Mouse (Mus musculus) lung, embryonic 14.5 days (tissue): ENCODE data around the gene Gm128. TPM values are rescaled to one million over a fixed set of nuclear protein-coding genes. Genes with fewer than 3 reads are reported as not detected.

ENCODE experiments used
- ATAC-seq: fragments of 200-750 bp; cut with Nextera tagmentation; 2 replicates; pipeline ENCODE4 v1.8.0; 2017; ENCODE audit warnings: mild to moderate bottlenecking, moderate TSS enrichment, moderate library complexity; ENCODE audit not compliant: insufficient read depth
- DNase-seq: peaks from one replicate; pipeline ENCODE4 v3.0.0-alpha.2; 2015
- H3K27ac ChIP-seq: fragments of 300-500 bp; sonication (generic); 2 replicates; pipeline ENCODE4 v1.5.1; 2014; ENCODE audit warnings: low read depth, mild to moderate bottlenecking, moderate library complexity
- H3K27me3 ChIP-seq: fragments of 300-500 bp; sonication (generic); 2 replicates; pipeline ENCODE4 v1.6.1; 2014; ENCODE audit warnings: low read length, control low read depth; ENCODE audit not compliant: insufficient read depth
- H3K36me3 ChIP-seq: fragments of 300-500 bp; sonication (generic); 2 replicates; pipeline ENCODE4 v1.6.1; 2014; ENCODE audit warnings: control low read depth; ENCODE audit not compliant: insufficient read depth
- H3K4me1 ChIP-seq: fragments of 300-500 bp; sonication (generic); 2 replicates; pipeline ENCODE4 v1.6.1; 2014; ENCODE audit warnings: antibody characterized with exemption, control low read depth; ENCODE audit not compliant: insufficient read depth
- H3K4me2 ChIP-seq: fragments of 300-500 bp; sonication (generic); 2 replicates; pipeline ENCODE4 v1.6.1; 2014; ENCODE audit warnings: mild to moderate bottlenecking
- H3K4me3 ChIP-seq: fragments of 300-500 bp; sonication (generic); 2 replicates; pipeline ENCODE4 v1.5.1; 2014; ENCODE audit warnings: low read depth, low read length
- H3K9ac ChIP-seq: fragments of 300-500 bp; sonication (generic); 2 replicates; pipeline ENCODE4 v1.6.1; 2014
- H3K9me3 ChIP-seq: fragments of 300-500 bp; sonication (generic); 2 replicates; pipeline ENCODE4 v1.6.1; 2016; ENCODE audit warnings: low read depth, low read length, control low read depth
- CTCF ChIP-seq: IDR thresholded peaks from 2 replicates; pipeline ENCODE4 v1.5.1; 2016; ENCODE audit warnings: antibody characterized with exemption, low read depth
- WGBS: fragments of 180-500 bp; shearing (Covaris S2); extraction: QIAGEN DNeasy Blood & Tissue Kit; methylation state at CpG from one replicate; pipeline ENCODE4 v1.1.7; 2014; 5-methylcytosine and 5-hydroxymethylcytosine counted together
- polyA plus RNA-seq: library from polyadenylated mRNA; unstranded; fragments of >200 nt; fragmentation: Nextera tagmentation; extraction: Ambion mirVana; gene quantifications from 2 replicates; pipeline ENCODE4 v1.2.1, GENCODE M21; 2014

Gm128 gene
- polyA plus RNA-seq, 1 experiment from 2014 or later: 0.67 TPM

GRCm38 (mm10) chr3:95199101-95199500 is 42.3 kb downstream of the Gm128 start:
- H3K4me2 ChIP-seq: no peak overlapping the region
- peaks cover 93% of the 10 kb centered on the region for H3K36me3 ChIP-seq
- ATAC-seq (no peak), DNase-seq (no peak)
- no peaks in the 10 kb centered on the region for H3K9me3 ChIP-seq
- TF ChIP-seq CTCF: no peak
- H3K27me3 ChIP-seq: no peaks in the 10 kb centered on the region
- no peaks in the 10 kb centered on the region for H3K4me1 ChIP-seq
- WGBS: 69% methylated on average over 1 of the region's 1 CpGs
- no peak overlapping the region for H3K9ac ChIP-seq
- H3K4me3 ChIP-seq: no peak overlapping the region
- no peak overlapping the region for H3K27ac ChIP-seq

- H3K27me3 ChIP-seq: no peaks in the 10 kb centered on the region
- TF ChIP-seq CTCF: no peak
- DNase-seq (no peak), ATAC-seq (no peak)
- H3K9me3 ChIP-seq: no peaks in the 10 kb centered on the region
- no peaks in the 10 kb centered on the region for H3K4me1 ChIP-seq
- H3K36me3 ChIP-seq: peaks cover 78% of the 10 kb centered on the region
- H3K9ac ChIP-seq: no peak overlapping the region
- no peak overlapping the region for H3K27ac ChIP-seq
- no peak overlapping the region for H3K4me3 ChIP-seq
- 84% methylated on average over 2 of the region's 2 CpGs for whole genome bisulfite sequencing
- H3K4me2 ChIP-seq: no peak overlapping the region
Measured at GRCm38 (mm10) chr3:95195772-95196171, 45.6 kb downstream of the Gm128 start.

- Histone ChIP-seq H3K9ac (no peak overlapping the region), H3K9me3 (no peaks in the 10 kb centered on the region), H3K4me2 (no peak overlapping the region), H3K27me3 (no peaks in the 10 kb centered on the region), H3K27ac (no peak overlapping the region), H3K36me3 (peaks cover 79% of the 10 kb centered on the region), H3K4me3 (no peak overlapping the region), H3K4me1 (no peaks in the 10 kb centered on the region)
- no peak for TF ChIP-seq CTCF
- DNase-seq (no peak), ATAC-seq (no peak)
- 84% methylated on average over 6 of the region's 6 CpGs for WGBS
Measured at GRCm38 (mm10) chr3:95194721-95195135, 46.7 kb downstream of the Gm128 start.

Other genes with a start within 250 kb of the Gm128 start
- 28.1 and 31.7 TPM in 2 replicates for gene Zfp687, start 226.2 kb downstream of the Gm128 start, polyA plus RNA-seq
- gene Psmd4, start 199.0 kb downstream of the Gm128 start, polyA plus RNA-seq: 236 and 250 TPM in 2 replicates
- gene Pip5k1a, start 134.7 kb downstream of the Gm128 start, polyA plus RNA-seq: 12.2 and 13.6 TPM in 2 replicates
- 167 and 170 TPM in 2 replicates for gene Vps72, start 130.6 kb downstream of the Gm128 start, polyA plus RNA-seq
- gene Tmod4, start 117.1 kb downstream of the Gm128 start, polyA plus RNA-seq: 1.2 and 1.9 TPM in 2 replicates
- 62.7 and 67.9 TPM in 2 replicates for gene Scnm1, start 107.6 kb downstream of the Gm128 start, polyA plus RNA-seq
- gene Lysmd1, start 107.5 kb downstream of the Gm128 start, polyA plus RNA-seq: 8.2 and 9.4 TPM in 2 replicates
- gene Tnfaip8l2, start 99.2 kb downstream of the Gm128 start, polyA plus RNA-seq: 3.2 and 4.2 TPM in 2 replicates
- 3.7 and 5.4 TPM in 2 replicates for gene Sema6c, start 81.1 kb downstream of the Gm128 start, polyA plus RNA-seq
- gene Gabpb2, start 23.7 kb downstream of the Gm128 start, polyA plus RNA-seq: 13.4 and 14.4 TPM in 2 replicates
- 127 and 131 TPM in 2 replicates for gene Cdc42se1, start 12.9 kb downstream of the Gm128 start, polyA plus RNA-seq
- gene Mllt11, start 9.4 kb downstream of the Gm128 start, polyA plus RNA-seq: 15.1 and 16.1 TPM in 2 replicates
- 5.0 and 6.1 TPM in 2 replicates for gene Bnipl, start 9.6 kb upstream of the Gm128 start, polyA plus RNA-seq
- gene Mindy1, start 39.7 kb upstream of the Gm128 start, polyA plus RNA-seq: 36.5 and 40.0 TPM in 2 replicates
- gene Prune1, start 40.5 kb upstream of the Gm128 start, polyA plus RNA-seq: 20.0 and 23.5 TPM in 2 replicates
- 1.8 and 2.0 TPM in 2 replicates for gene Anxa9, start 65.6 kb upstream of the Gm128 start, polyA plus RNA-seq
- gene Cers2, start 73.2 kb upstream of the Gm128 start, polyA plus RNA-seq: 170 and 185 TPM in 2 replicates
- 50.7 and 52.0 TPM in 2 replicates for gene Setdb1, start 115.6 kb upstream of the Gm128 start, polyA plus RNA-seq
- not detected in 2 replicates for gene 4930558C23Rik, start 161.2 kb upstream of the Gm128 start, polyA plus RNA-seq
- gene Arnt, start 192.8 kb upstream of the Gm128 start, polyA plus RNA-seq: 40.1 and 41.0 TPM in 2 replicates